Mouse (Mus musculus): ENCODE results near the gene Eng. TPM values are rescaled to one million over a fixed set of nuclear protein-coding genes. Genes with fewer than 3 reads are reported as not detected.

The Eng gene
- total RNA-seq, 1 experiment: 18.3 TPM

DNA sequence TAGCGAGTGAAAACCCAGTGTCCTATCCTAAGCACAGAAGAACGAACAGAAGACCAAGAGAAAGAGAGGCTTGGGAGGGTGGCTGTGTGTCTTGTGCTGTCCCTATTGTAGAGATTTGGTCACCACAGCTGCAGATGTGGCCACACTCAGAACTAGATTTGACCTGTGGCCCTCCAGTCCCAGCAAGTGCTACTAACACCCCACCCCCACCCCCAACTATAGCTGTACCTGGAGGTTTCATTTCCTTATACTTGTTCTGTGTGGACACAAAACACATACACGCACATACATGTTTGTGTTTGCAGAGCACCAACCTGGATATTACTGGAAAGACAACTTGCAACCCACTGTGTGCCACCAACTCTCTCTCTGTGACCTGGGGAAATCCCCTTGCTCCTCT lies 73.7 kb downstream of the Eng start:
- no peaks in the 10 kb centered on the region for H3K36me3 ChIP-seq (ENCODE audit: control insufficient read depth, insufficient read depth, low read length, poor library complexity, severe bottlenecking)
- peaks cover 0 to 3% of the 10 kb centered on the region in 2 experiments; a peak in 1 of 4 replicates for H3K4me1 ChIP-seq (ENCODE audit: control insufficient read depth in 2 of 2, insufficient read depth in 2 of 2, low read length in 2 of 2, poor library complexity in 1 of 2)
- no peak overlapping the region for H3K4me3 ChIP-seq (ENCODE audit: insufficient read depth in 1 of 2, low read depth in 1 of 2, low read length in 2 of 2, poor library complexity in 1 of 2, severe bottlenecking in 1 of 2)
- TF ChIP-seq ZNF384 (IDR thresholded peaks at IDR 0.05; ENCODE audit: low read depth, low read length) (no peak), CHD2 (IDR thresholded peaks at IDR 0.05; ENCODE audit: low read depth, low read length) (no peak), ZC3H11A (IDR thresholded peaks at IDR 0.05; ENCODE audit: borderline replicate concordance, low read depth, low read length) (no peak), HCFC1 (IDR thresholded peaks at IDR 0.05; ENCODE audit: borderline replicate concordance, insufficient read depth, low read length) (no peak), MAFK (IDR thresholded peaks at IDR 0.05; ENCODE audit: insufficient read depth, low read depth, low read length) (no peak)
- DNase-seq (ENCODE audit: low read depth, low spot score): no peak
- no peaks in the 10 kb centered on the region for H3K9me3 ChIP-seq (ENCODE audit: control insufficient read depth, insufficient read depth, low read depth, low read length)
- H3K9ac ChIP-seq (ENCODE audit: insufficient read depth, low read depth, low read length, poor library complexity, severe bottlenecking): no peak overlapping the region
- in situ Hi-C loops (cut with MboI; ENCODE audit: low sequenced_read_pairs in 2 of 2, unreplicated experiment in 2 of 2): no loop called here
- no peak overlapping the region for H3K27ac ChIP-seq (ENCODE audit: insufficient read depth, low read depth, low read length, poor library complexity, severe bottlenecking)

DNA sequence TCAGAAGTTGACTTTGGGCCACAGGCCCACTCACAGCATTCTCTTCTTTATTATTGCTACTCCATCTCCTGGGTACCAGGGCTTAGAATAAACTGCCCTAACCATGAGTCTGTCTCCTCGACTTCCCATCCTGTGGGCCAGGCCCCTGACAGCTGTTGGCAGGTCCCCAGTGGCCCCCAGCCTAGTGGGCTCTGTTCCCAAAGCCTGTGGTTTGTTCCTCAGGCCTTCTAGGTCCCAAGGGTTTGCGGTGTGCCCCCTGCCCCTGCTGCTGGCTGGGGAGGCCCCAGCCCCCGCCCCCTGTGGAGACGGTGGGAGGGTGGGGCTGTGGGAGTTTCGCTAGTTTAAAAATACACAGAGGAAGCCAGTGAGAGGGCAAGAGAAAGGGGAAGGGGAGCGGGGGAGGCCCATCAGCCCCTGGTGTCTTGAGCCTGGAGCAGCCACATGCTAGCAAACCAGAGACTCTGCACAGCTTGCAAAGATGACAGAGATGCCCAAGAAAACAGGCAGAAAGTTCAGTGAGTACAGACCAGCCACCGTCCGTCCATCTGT lies 74.4 kb downstream of the Eng start, which contains the start of gene Sh2d3c:
Gene Sh2d3c (plus strand): TSS at position 375 of the 549 bp plus-strand sequence.
- in situ Hi-C loops (cut with MboI; ENCODE audit: low sequenced_read_pairs in 2 of 2, unreplicated experiment in 2 of 2): no loop called here
- peak within 1 kb of the TSS; percentile 4; the same call in 1 of the 2 replicates for H3K9ac ChIP-seq (ENCODE audit: insufficient read depth, low read depth, low read length, poor library complexity, severe bottlenecking)
- H3K4me1 ChIP-seq (ENCODE audit: control insufficient read depth in 2 of 2, insufficient read depth in 2 of 2, low read length in 2 of 2, poor library complexity in 1 of 2): peaks cover 0 to 3% of the 10 kb centered on the region in 2 experiments; a peak in 1 of 4 replicates
- H3K9me3 ChIP-seq (ENCODE audit: control insufficient read depth, insufficient read depth, low read depth, low read length): no peaks in the 10 kb centered on the region
- no peak within 1 kb of the TSS for H3K27ac ChIP-seq (ENCODE audit: insufficient read depth, low read depth, low read length, poor library complexity, severe bottlenecking)
- no peak within 1 kb of the TSS for H3K4me3 ChIP-seq (ENCODE audit: insufficient read depth in 1 of 2, low read depth in 1 of 2, low read length in 2 of 2, poor library complexity in 1 of 2, severe bottlenecking in 1 of 2)
- no peak for DNase-seq (ENCODE audit: low read depth, low spot score)
- no peaks in the 10 kb centered on the region for H3K36me3 ChIP-seq (ENCODE audit: control insufficient read depth, insufficient read depth, low read length, poor library complexity, severe bottlenecking)
- TF ChIP-seq HCFC1 (IDR thresholded peaks at IDR 0.05; ENCODE audit: borderline replicate concordance, insufficient read depth, low read length) (no peak), MAFK (IDR thresholded peaks at IDR 0.05; ENCODE audit: insufficient read depth, low read depth, low read length) (no peak), CHD2 (IDR thresholded peaks at IDR 0.05; ENCODE audit: low read depth, low read length) (no peak), ZNF384 (IDR thresholded peaks at IDR 0.05; ENCODE audit: low read depth, low read length) (no peak), ZC3H11A (IDR thresholded peaks at IDR 0.05; ENCODE audit: borderline replicate concordance, low read depth, low read length) (no peak)

DNA sequence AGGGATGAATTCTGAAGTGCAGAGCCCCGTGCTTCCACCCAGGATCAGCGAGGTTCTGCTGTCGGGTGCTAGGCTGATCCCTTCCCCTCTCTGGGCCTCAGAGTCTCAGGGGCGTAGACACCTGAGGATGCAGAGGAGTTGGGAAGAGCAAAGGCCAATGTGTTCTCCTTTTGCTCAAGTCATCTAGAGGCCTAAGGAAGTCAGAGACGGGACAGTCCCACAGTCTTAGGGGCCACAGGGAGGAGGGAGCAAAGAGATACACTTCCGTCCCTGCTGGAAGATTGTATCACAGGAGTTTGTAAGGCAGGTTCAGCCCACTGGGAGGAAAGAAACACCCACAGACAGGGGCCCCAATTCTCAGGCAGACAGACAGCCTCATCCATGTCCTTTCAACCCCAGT lies 75.7 kb downstream of the Eng start:
- in situ Hi-C loops (cut with MboI; ENCODE audit: low sequenced_read_pairs in 2 of 2, unreplicated experiment in 2 of 2): no loop called here
- no peak for TF ChIP-seq HCFC1 (IDR thresholded peaks at IDR 0.05; ENCODE audit: borderline replicate concordance, insufficient read depth, low read length)
- no peak for TF ChIP-seq ZC3H11A (IDR thresholded peaks at IDR 0.05; ENCODE audit: borderline replicate concordance, low read depth, low read length)
- TF ChIP-seq ZNF384 (IDR thresholded peaks at IDR 0.05; ENCODE audit: low read depth, low read length): no peak
- TF ChIP-seq CHD2 (IDR thresholded peaks at IDR 0.05; ENCODE audit: low read depth, low read length): no peak
- H3K9me3 ChIP-seq (ENCODE audit: control insufficient read depth, insufficient read depth, low read depth, low read length): no peaks in the 10 kb centered on the region
- DNase-seq (ENCODE audit: low read depth, low spot score): no peak
- H3K9ac ChIP-seq (ENCODE audit: insufficient read depth, low read depth, low read length, poor library complexity, severe bottlenecking): no peak overlapping the region
- H3K4me1 ChIP-seq (ENCODE audit: control insufficient read depth in 2 of 2, insufficient read depth in 2 of 2, low read length in 2 of 2, poor library complexity in 1 of 2): peaks cover 0 to 3% of the 10 kb centered on the region in 2 experiments; a peak in 1 of 4 replicates
- H3K4me3 ChIP-seq (ENCODE audit: insufficient read depth in 1 of 2, low read depth in 1 of 2, low read length in 2 of 2, poor library complexity in 1 of 2, severe bottlenecking in 1 of 2): no peak overlapping the region
- no peaks in the 10 kb centered on the region for H3K36me3 ChIP-seq (ENCODE audit: control insufficient read depth, insufficient read depth, low read length, poor library complexity, severe bottlenecking)
- H3K27ac ChIP-seq (ENCODE audit: insufficient read depth, low read depth, low read length, poor library complexity, severe bottlenecking): no peak overlapping the region

DNA sequence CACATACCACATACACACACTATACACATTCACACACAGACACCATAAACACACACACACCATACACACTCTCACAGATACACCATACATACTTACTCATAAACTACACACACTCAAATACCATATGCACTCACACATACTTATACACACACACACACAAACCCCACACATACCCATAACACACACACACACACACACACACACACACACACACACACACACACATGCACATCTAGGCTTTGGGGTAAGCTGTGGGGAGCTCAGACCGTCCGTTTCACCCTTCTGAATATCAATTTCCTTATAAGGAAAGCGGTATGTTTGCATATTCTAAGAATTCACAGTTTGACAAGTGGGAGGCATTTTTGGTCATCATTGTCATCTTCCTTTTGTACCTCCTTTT lies 76.2 kb downstream of the Eng start:
- H3K4me3 ChIP-seq (ENCODE audit: insufficient read depth in 1 of 2, low read depth in 1 of 2, low read length in 2 of 2, poor library complexity in 1 of 2, severe bottlenecking in 1 of 2): no peak overlapping the region
- in situ Hi-C loops (cut with MboI; ENCODE audit: low sequenced_read_pairs in 2 of 2, unreplicated experiment in 2 of 2): no loop called here
- no peak overlapping the region for H3K9ac ChIP-seq (ENCODE audit: insufficient read depth, low read depth, low read length, poor library complexity, severe bottlenecking)
- no peaks in the 10 kb centered on the region for H3K9me3 ChIP-seq (ENCODE audit: control insufficient read depth, insufficient read depth, low read depth, low read length)
- no peak overlapping the region for H3K27ac ChIP-seq (ENCODE audit: insufficient read depth, low read depth, low read length, poor library complexity, severe bottlenecking)
- no peak for DNase-seq (ENCODE audit: low read depth, low spot score)
- TF ChIP-seq MAFK (IDR thresholded peaks at IDR 0.05; ENCODE audit: insufficient read depth, low read depth, low read length): no peak
- no peak for TF ChIP-seq ZC3H11A (IDR thresholded peaks at IDR 0.05; ENCODE audit: borderline replicate concordance, low read depth, low read length)
- no peak for TF ChIP-seq CHD2 (IDR thresholded peaks at IDR 0.05; ENCODE audit: low read depth, low read length)
- TF ChIP-seq ZNF384 (IDR thresholded peaks at IDR 0.05; ENCODE audit: low read depth, low read length): no peak
- no peak for TF ChIP-seq HCFC1 (IDR thresholded peaks at IDR 0.05; ENCODE audit: borderline replicate concordance, insufficient read depth, low read length)
- H3K4me1 ChIP-seq (ENCODE audit: control insufficient read depth in 2 of 2, insufficient read depth in 2 of 2, low read length in 2 of 2, poor library complexity in 1 of 2): peaks cover 0 to 3% of the 10 kb centered on the region in 2 experiments; a peak in 1 of 4 replicates
- H3K36me3 ChIP-seq (ENCODE audit: control insufficient read depth, insufficient read depth, low read length, poor library complexity, severe bottlenecking): no peaks in the 10 kb centered on the region

All from ES-E14 (cell line).